Mouse (Mus musculus) forebrain, embryonic 10.5 days (tissue): ENCODE measurements around the gene Sema6d. TPM values are rescaled to one million over a fixed set of nuclear protein-coding genes. Genes with fewer than 3 reads are reported as not detected.

Source experiments
- DNase-seq: peaks from one replicate; pipeline ENCODE4 v3.0.0-alpha.2; 2017; ENCODE audit warnings: low spot score; ENCODE audit errors: extremely low spot score
- H3K27ac ChIP-seq: fragments of 300-500 bp; sonication (generic); 2 replicates; pipeline ENCODE4 v1.5.1; 2016; ENCODE audit warnings: mild to moderate bottlenecking
- H3K27me3 ChIP-seq: fragments of 300-500 bp; sonication (generic); 2 replicates; pipeline ENCODE4 v1.6.1; 2016; ENCODE audit warnings: mild to moderate bottlenecking; ENCODE audit not compliant: poor library complexity, severe bottlenecking
- H3K36me3 ChIP-seq: fragments of 300-500 bp; sonication (generic); replicated peaks from 2 replicates; pipeline ENCODE4 v1.6.1; 2016; ENCODE audit warnings: mild to moderate bottlenecking, moderate library complexity
- H3K4me1 ChIP-seq: fragments of 300-500 bp; sonication (generic); 2 replicates; pipeline ENCODE4 v1.6.1; 2016
- H3K4me3 ChIP-seq: fragments of 300-500 bp; sonication (generic); 2 replicates; pipeline ENCODE4 v1.5.1; 2016; ENCODE audit warnings: mild to moderate bottlenecking, moderate library complexity
- H3K9me3 ChIP-seq: fragments of 300-500 bp; sonication (generic); 2 replicates; pipeline ENCODE4 v1.6.1; 2016; ENCODE audit warnings: mild to moderate bottlenecking, moderate library complexity
- WGBS: fragments of 180-500 bp; shearing (Covaris S2); methylation state at CpG from one replicate; pipeline ENCODE4 v1.1.7; 2016; 5-methylcytosine and 5-hydroxymethylcytosine counted together
- polyA plus RNA-seq: library from polyadenylated mRNA; unstranded; fragments of >200 nt; fragmentation: Nextera tagmentation; extraction: Ambion mirVana; gene quantifications from 2 replicates; pipeline ENCODE4 v1.2.1, GENCODE M21; 2016

Sema6d gene
- polyA plus RNA-seq, 1 experiment from 2014 or later, result 4.8 TPM

GRCm38 (mm10) chr2:124573734-124574133 lies 484.0 kb downstream of the Sema6d start:
- DNase-seq, result no peak
- H3K4me1 ChIP-seq, result no peaks in the 10 kb centered on the region
- no peaks in the 10 kb centered on the region for H3K27me3 ChIP-seq
- 83% methylated on average over 4 of the region's 4 CpGs for WGBS
- H3K27ac ChIP-seq, result no peak overlapping the region
- no peaks in the 10 kb centered on the region for H3K36me3 ChIP-seq
- H3K4me3 ChIP-seq, result no peak overlapping the region
- no peaks in the 10 kb centered on the region for H3K9me3 ChIP-seq

DNA sequence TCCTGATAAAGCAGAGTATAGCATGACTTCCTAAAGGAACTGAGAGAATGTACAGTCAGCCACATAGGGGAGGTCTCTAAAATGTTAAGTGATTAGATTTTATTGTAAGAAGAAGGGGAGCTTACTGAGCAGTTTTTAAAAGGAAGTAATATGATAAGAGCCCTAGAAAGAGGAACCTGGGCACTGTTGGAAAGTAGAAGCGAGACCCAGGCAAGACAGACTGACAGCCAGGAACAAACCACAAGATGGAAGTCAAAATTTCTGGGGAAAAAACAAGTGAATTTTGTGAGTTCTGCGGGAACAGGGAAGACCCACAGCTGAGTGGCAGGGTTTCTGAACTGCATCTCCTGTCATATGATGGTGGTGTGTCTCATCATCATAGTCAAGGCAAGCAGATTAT lies 486.3 kb downstream of the Sema6d start:
- H3K36me3 ChIP-seq, result no peaks in the 10 kb centered on the region
- H3K27me3 ChIP-seq, result no peaks in the 10 kb centered on the region
- no peak overlapping the region for H3K4me3 ChIP-seq
- WGBS, result 84% methylated on average over 2 of the region's 2 CpGs
- no peaks in the 10 kb centered on the region for H3K9me3 ChIP-seq
- H3K4me1 ChIP-seq, result no peaks in the 10 kb centered on the region
- H3K27ac ChIP-seq, result no peak overlapping the region
- no peak for DNase-seq

DNA sequence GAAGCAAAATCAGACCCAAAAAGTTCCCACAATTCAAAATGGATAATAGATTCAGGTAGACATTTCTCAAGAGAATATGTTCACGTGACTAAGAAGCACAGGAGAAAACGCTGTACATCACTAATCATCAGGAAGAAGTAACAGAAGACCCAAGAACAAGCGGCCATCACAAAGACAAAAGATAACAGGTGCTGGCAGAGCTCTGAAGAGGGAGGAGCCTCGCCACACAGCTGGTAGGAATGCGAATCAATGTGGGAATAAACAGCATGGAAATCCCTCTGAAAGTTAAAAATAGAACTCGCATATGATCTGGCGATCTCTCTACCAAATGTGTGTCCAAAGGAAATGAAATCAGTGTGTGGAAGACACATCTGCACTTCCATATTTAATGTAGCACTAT lies 493.8 kb downstream of the Sema6d start:
- Histone ChIP-seq H3K27ac (no peak overlapping the region), H3K27me3 (no peaks in the 10 kb centered on the region), H3K4me1 (0 out of 2 replicates have a peak, but pooled peaks cover 4% of the 10 kb centered on the region), H3K9me3 (no peaks in the 10 kb centered on the region), H3K4me3 (no peak overlapping the region), H3K36me3 (no peaks in the 10 kb centered on the region)
- WGBS, result 82% methylated on average over 7 of the region's 7 CpGs
- DNase-seq, result no peak

DNA sequence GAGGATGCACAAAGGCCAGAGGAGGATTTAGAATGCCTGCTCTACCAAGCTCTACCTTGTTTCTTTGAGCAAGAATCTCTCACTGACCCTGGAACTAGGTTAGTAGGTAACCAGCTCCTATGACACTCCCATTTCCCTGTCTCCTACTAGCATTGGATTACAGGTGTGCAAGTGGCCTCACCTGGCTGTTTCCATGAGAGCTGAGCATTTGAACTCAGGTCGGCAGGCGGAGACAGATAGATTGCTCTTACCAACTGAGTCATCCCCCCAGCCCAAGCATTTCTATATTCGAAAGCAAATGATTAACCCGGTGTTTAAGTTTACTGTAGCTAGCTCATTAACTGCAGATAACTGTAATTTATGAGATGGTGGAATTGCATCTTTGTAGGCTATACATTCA lies 503.0 kb downstream of the Sema6d start:
- WGBS, result 90% methylated on average over 4 of the region's 4 CpGs
- Histone ChIP-seq H3K36me3 (no peaks in the 10 kb centered on the region), H3K27me3 (no peaks in the 10 kb centered on the region), H3K27ac (no peak overlapping the region), H3K4me3 (no peak overlapping the region), H3K4me1 (no peaks in the 10 kb centered on the region), H3K9me3 (no peaks in the 10 kb centered on the region)
- no peak for DNase-seq

- DNase-seq, result no peak
- no peaks in the 10 kb centered on the region for H3K9me3 ChIP-seq
- H3K4me1 ChIP-seq, result peaks cover 10% of the 10 kb centered on the region
- no peak overlapping the region for H3K4me3 ChIP-seq
- WGBS, result 81% methylated on average over 3 of the region's 3 CpGs
- no peaks in the 10 kb centered on the region for H3K36me3 ChIP-seq
- no peak overlapping the region for H3K27ac ChIP-seq
- no peaks in the 10 kb centered on the region; the same call in 1 of the 2 replicates for H3K27me3 ChIP-seq
These were observed 509.2 kb downstream of the Sema6d start for GRCm38 (mm10) chr2:124599014-124599413.

- no peak overlapping the region for H3K27ac ChIP-seq
- no peak for DNase-seq
- H3K4me1 ChIP-seq, result peaks cover 10% of the 10 kb centered on the region
- no peak overlapping the region for H3K4me3 ChIP-seq
- peaks cover 8% of the 10 kb centered on the region; the same call in 1 of the 2 replicates for H3K27me3 ChIP-seq
- no peaks in the 10 kb centered on the region for H3K36me3 ChIP-seq
- H3K9me3 ChIP-seq, result no peaks in the 10 kb centered on the region
- 87% methylated on average over 9 of the region's 9 CpGs for WGBS
These were observed 512.1 kb downstream of the Sema6d start for GRCm38 (mm10) chr2:124601702-124602378.

DNA sequence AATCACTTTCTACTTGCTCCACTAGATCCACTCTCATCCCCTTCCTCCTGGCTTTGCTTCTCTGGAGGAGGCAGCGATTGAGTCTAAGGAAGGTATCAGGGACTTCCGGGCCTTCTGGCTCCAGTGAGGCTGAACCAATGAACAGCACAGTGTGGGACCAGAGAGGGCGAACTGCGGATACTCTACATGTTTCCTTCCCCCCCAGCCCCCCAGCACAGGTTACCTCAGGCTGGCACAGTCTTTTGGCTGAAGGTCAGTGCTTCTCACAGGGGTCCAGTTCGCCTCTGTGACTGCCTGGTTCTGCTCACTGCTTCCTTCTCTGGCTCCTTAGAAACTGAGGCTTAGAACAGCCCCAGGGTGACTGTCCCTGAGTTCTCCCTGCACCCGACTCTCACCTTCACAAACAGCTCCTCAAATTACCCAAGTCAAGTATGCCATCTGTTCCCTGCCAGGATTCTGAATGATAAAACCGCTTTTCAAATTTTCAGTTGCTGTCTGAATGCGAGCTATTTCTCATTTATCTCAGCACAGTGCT lies 512.7 kb downstream of the Sema6d start:
- DNase-seq, result no peak
- H3K4me3 ChIP-seq, result no peak overlapping the region
- H3K36me3 ChIP-seq, result no peaks in the 10 kb centered on the region
- WGBS, result 60% methylated on average over 8 of the region's 8 CpGs
- H3K27ac ChIP-seq, result no peak overlapping the region
- H3K4me1 ChIP-seq, result peaks cover 10% of the 10 kb centered on the region
- H3K9me3 ChIP-seq, result no peaks in the 10 kb centered on the region
- H3K27me3 ChIP-seq, result peaks cover 12% of the 10 kb centered on the region

DNA sequence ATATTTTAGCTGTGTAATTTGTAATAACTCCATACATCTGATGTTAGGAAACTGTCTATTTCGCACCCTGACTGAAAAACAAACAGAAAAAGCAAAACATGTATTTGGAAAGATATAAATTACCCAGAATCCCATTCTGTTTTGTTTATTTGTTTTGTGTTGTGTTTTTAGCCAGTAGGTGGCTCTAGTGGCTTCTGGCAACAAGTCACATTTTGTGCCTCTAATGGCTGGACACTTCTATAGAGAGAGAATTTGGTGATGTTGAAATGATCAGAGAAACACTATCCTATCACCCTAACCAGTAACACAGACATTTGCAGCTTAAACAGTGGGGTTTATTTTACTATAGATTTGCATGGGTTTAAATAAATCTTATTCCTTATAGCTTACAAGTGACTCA lies 515.6 kb downstream of the Sema6d start:
- Histone ChIP-seq H3K27ac (no peak overlapping the region), H3K4me3 (no peak overlapping the region), H3K4me1 (peaks cover 29% of the 10 kb centered on the region), H3K36me3 (no peaks in the 10 kb centered on the region), H3K9me3 (no peaks in the 10 kb centered on the region), H3K27me3 (peaks cover 32% of the 10 kb centered on the region)
- WGBS, result 84% methylated on average over 1 of the region's 1 CpGs
- DNase-seq, result no peak

GRCm38 (mm10) chr2:124607986-124608385 lies 518.2 kb downstream of the Sema6d start:
- Histone ChIP-seq H3K27ac (no peak overlapping the region), H3K4me3 (no peak overlapping the region), H3K27me3 (peaks cover 52% of the 10 kb centered on the region), H3K9me3 (no peaks in the 10 kb centered on the region), H3K36me3 (no peaks in the 10 kb centered on the region), H3K4me1 (peaks cover 39% of the 10 kb centered on the region)
- WGBS, result 51% methylated on average over 5 of the region's 5 CpGs
- DNase-seq, result no peak

DNA sequence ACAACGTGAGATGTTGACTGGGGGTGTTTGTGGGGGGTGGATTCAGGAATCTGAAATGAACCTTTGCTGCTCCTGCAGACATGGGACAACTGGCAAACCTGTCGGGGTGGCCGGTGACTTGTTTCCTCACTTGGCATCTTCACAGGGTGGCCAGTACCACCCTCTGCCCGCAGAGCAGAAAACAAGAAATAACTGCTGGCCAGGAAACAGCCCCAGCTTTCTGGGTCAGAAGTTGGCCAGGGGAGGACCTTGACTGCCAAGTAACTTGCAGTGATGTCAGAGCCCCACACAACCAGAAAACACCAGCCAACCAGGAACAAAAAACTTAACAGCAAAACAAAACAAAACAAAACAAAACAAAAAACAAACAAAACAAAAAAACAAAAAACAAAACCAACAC lies 518.8 kb downstream of the Sema6d start:
- Histone ChIP-seq H3K27ac (no peak overlapping the region), H3K4me3 (no peak overlapping the region), H3K4me1 (peaks cover 44% of the 10 kb centered on the region), H3K36me3 (no peaks in the 10 kb centered on the region), H3K27me3 (peaks cover 57% of the 10 kb centered on the region), H3K9me3 (no peaks in the 10 kb centered on the region)
- DNase-seq, result no peak
- WGBS, result 71% methylated on average over 4 of the region's 4 CpGs

- Histone ChIP-seq H3K4me1 (peaks cover 49% of the 10 kb centered on the region), H3K27me3 (peaks cover 57% of the 10 kb centered on the region), H3K36me3 (no peaks in the 10 kb centered on the region), H3K4me3 (peak overlapping the region; percentile 71; the same call in 1 of the 2 replicates), H3K9me3 (no peaks in the 10 kb centered on the region), H3K27ac (no peak overlapping the region)
- no peak for DNase-seq
- WGBS, result 25% methylated on average over 5 of the region's 5 CpGs
These were observed 519.2 kb downstream of the Sema6d start for GRCm38 (mm10) chr2:124609014-124609413.

DNA sequence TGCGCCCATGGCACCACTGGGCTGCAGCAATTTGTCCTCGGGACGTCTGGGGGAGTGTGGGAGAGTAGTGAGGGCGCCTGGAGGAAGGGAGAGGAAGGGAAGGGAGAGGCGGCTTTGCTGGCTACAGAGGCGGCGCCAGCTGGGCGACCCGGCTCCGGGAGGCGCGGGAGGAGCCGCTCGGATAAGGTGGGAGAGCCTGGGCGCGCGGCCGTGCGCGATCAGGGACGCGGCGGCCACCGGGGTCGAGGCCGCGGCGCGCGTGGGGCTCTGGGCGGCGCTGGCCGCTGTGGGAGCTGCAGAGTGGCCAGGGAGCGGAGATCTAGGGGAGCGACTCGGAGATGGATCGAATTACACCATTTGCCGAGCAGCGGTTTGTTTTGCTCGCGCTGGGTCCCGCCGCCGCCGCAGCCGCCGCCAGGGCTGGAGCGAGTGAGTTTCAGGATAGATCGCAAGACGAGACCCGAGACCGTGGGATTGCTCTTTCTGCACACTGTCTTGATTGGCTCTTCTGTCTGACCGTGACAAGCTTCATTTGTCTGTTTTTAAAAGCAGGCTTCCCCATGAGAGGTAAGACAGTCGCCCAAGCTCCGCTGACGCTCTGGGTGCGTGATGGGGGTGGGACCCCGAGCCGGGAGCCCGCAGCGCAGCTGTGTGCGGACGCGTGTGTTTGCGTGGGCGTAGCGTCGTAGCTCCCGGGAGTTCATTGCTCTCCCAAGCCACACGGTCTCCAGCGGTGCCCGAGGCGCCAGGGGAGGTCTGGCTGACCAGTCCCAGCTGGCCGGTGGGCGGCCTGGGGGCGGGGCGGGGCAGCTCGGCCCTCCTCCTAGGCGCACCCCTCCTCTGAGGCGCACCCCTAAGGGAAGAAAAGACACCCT lies 520.2 kb downstream of the Sema6d start:
- peaks cover 57% of the 10 kb centered on the region for H3K27me3 ChIP-seq

More for the DNA sequence above, 520.2 kb downstream of the Sema6d start:
- Histone ChIP-seq H3K4me1 (peaks cover 52% of the 10 kb centered on the region), H3K9me3 (no peaks in the 10 kb centered on the region), H3K4me3 (peak overlapping the region; percentile 71), H3K36me3 (no peaks in the 10 kb centered on the region), H3K27ac (peak overlapping the region; percentile 87)
- WGBS, result under 1% methylated on average over 73 of the region's 80 CpGs
- DNase-seq, result peak; percentile 85
